Mouse (Mus musculus) stomach, postnatal 0 days (tissue): ENCODE measurements around the gene Fam78b. TPM values are rescaled to one million over a fixed set of nuclear protein-coding genes. Genes with fewer than 3 reads are reported as not detected.

Source experiments
- ATAC-seq: fragments of 200-750 bp; cut with Nextera tagmentation; 2 replicates; pipeline ENCODE4 v1.8.0; 2017; ENCODE audit not compliant: low FRiP score, low TSS enrichment
- DNase-seq: peaks from one replicate; pipeline ENCODE4 v3.0.0-alpha.2; 2016; ENCODE audit warnings: low spot score
- H3K27ac ChIP-seq: fragments of 300-500 bp; sonication (generic); replicated peaks from 2 replicates; pipeline ENCODE4 v1.5.1; 2014; ENCODE audit warnings: mild to moderate bottlenecking, control low read depth
- H3K27me3 ChIP-seq: fragments of 300-500 bp; sonication (generic); 2 replicates; pipeline ENCODE4 v1.6.1; 2014; ENCODE audit warnings: low read length; ENCODE audit not compliant: control insufficient read depth, insufficient read depth
- H3K36me3 ChIP-seq: fragments of 300-500 bp; sonication (generic); 2 replicates; pipeline ENCODE4 v1.6.1; 2014; ENCODE audit warnings: low read length, mixed read lengths; ENCODE audit not compliant: control insufficient read depth, insufficient read depth
- H3K4me1 ChIP-seq: fragments of 300-500 bp; sonication (generic); replicated peaks from 2 replicates; pipeline ENCODE4 v1.6.1; 2014; ENCODE audit warnings: antibody characterized with exemption; ENCODE audit not compliant: control insufficient read depth, insufficient read depth
- H3K4me2 ChIP-seq: fragments of 300-500 bp; sonication (generic); replicated peaks from 2 replicates; pipeline ENCODE4 v1.6.1; 2014; ENCODE audit warnings: low read depth, mild to moderate bottlenecking, control low read depth, moderate library complexity
- H3K4me3 ChIP-seq: fragments of 300-500 bp; sonication (generic); 2 replicates; pipeline ENCODE4 v1.5.1; 2014; ENCODE audit warnings: low read depth, low read length, control low read depth
- H3K9ac ChIP-seq: fragments of 300-500 bp; sonication (generic); 2 replicates; pipeline ENCODE4 v1.6.1; 2014; ENCODE audit warnings: mild to moderate bottlenecking, low read length, control low read depth, mixed read lengths
- H3K9me3 ChIP-seq: fragments of 300-500 bp; sonication (generic); 2 replicates; pipeline ENCODE4 v1.6.1; 2016; ENCODE audit warnings: low read length; ENCODE audit not compliant: control insufficient read depth
- CTCF ChIP-seq: IDR thresholded peaks from 2 replicates; pipeline ENCODE4 v1.5.1; 2016; ENCODE audit warnings: antibody characterized with exemption, low read depth, mild to moderate bottlenecking, moderate library complexity
- EP300 ChIP-seq: optimal IDR thresholded peaks from 2 replicates; pipeline ENCODE3; 2016; ENCODE audit warnings: antibody characterized with exemption
- WGBS: fragments of 180-500 bp; shearing (Covaris S2); extraction: QIAGEN DNeasy Blood & Tissue Kit; methylation state at CpG from one replicate; pipeline ENCODE4 v1.1.7; 2014; 5-methylcytosine and 5-hydroxymethylcytosine counted together
- polyA plus RNA-seq: library from polyadenylated mRNA; unstranded; fragments of >200 nt; fragmentation: Nextera tagmentation; extraction: Ambion mirVana; gene quantifications from 2 replicates; pipeline ENCODE4 v1.2.1, GENCODE M21; 2015

Fam78b gene
- polyA plus RNA-seq, 1 experiment from 2014 or later: 0.36 TPM

DNA sequence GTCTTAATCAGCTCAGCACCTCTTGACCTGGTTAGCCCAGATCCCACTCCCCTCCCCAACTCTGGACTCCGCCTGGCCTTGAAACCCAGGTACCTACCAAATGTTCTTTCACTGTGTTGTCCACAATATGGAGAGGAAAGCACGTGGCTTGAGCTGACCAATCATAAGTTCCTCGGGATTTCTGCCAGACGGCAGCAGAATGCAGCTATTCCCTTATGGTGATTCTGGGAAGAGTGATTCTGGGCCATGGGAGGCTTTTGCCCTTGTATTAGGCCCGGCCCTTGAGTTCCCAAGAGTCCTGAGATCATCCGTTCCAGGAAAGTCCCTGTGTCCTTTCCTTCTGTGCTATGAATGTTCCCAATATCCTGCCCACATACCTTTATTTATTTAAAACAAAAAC, 41.3 kb downstream of the Fam78b start:
- WGBS: 77% methylated on average over 6 of the region's 6 CpGs
- no peak overlapping the region for H3K27ac ChIP-seq
- ATAC-seq: no peak
- H3K9ac ChIP-seq: no peak overlapping the region
- H3K9me3 ChIP-seq: 0 out of 2 replicates have a peak, but pooled peaks cover 2% of the 10 kb centered on the region
- H3K27me3 ChIP-seq: no peaks in the 10 kb centered on the region
- no peak for DNase-seq
- H3K4me2 ChIP-seq: no peak overlapping the region
- no peaks in the 10 kb centered on the region for H3K4me1 ChIP-seq
- H3K36me3 ChIP-seq: no peaks in the 10 kb centered on the region
- no peak overlapping the region for H3K4me3 ChIP-seq
- TF ChIP-seq CTCF (no peak), EP300 (no peak)

DNA sequence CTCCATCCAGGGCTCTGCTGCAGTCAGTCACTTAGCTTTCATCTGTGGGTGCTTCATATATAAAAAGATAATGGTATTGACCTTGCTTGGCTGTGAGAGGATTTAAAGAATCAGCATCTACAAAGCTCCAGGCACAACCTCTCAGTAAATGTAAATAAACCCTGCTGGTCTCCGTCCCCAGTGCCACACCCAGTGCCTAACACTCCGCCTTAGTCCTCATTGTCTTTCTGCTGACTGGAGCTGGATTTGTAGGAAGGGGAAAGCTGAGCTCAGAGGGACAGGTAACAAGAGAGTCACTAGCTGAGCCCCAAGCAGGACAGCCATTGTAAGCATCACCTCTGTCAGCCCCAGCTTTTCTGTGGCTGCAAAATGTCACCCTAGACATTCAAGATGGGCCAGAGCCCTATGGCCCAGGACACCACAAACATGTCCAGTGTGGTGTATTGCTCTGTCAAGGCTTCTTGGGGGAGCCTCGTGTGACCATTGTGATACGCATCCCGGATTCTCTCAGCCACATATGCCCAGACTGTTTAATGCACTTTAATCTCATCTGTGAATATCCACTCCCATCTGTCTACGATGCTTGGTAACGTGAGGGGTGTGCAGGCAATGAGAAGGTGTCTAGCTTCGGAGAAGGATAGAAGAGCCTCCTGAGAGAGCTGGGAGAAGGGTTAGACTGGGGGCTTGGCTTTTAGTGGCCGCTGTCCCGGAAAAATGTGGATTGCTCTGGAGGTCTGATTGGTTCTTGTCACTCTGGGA, 45.1 kb downstream of the Fam78b start:
- Histone ChIP-seq H3K4me2 (no peak overlapping the region), H3K27me3 (no peaks in the 10 kb centered on the region), H3K36me3 (no peaks in the 10 kb centered on the region), H3K4me3 (no peak overlapping the region), H3K9me3 (0 out of 2 replicates have a peak, but pooled peaks cover 2% of the 10 kb centered on the region), H3K4me1 (no peaks in the 10 kb centered on the region), H3K9ac (no peak overlapping the region), H3K27ac (no peak overlapping the region)
- DNase-seq (no peak), ATAC-seq (no peak)
- WGBS: 62% methylated on average over 10 of the region's 10 CpGs
- TF ChIP-seq CTCF (no peak), EP300 (no peak)

DNA sequence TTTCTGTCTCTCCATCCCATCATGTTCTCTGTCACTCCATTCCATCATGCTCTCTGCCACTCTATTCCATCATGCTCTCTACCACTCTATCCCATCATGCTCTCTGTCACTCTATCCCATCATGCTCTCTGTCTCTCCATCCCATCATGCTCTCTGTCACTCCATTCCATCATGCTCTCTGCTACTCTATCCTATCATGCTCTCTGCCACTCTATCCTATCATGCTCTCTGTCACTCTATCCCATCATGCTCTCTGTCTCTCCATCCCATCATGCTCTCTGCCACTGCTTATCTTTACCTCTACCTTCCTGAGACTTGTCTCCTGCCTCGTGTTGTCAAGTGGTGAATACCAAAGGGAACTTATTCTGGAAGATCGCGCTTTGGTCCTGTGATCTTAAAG, 49.6 kb downstream of the Fam78b start:
- H3K9me3 ChIP-seq: no peaks in the 10 kb centered on the region
- ATAC-seq (no peak), DNase-seq (no peak)
- H3K9ac ChIP-seq: no peak overlapping the region
- H3K27me3 ChIP-seq: no peaks in the 10 kb centered on the region
- no peak for TF ChIP-seq CTCF
- TF ChIP-seq EP300: no peak
- H3K4me3 ChIP-seq: no peak overlapping the region
- no peak overlapping the region for H3K4me2 ChIP-seq
- H3K36me3 ChIP-seq: no peaks in the 10 kb centered on the region
- WGBS: 83% methylated on average over 3 of the region's 3 CpGs
- H3K27ac ChIP-seq: no peak overlapping the region
- H3K4me1 ChIP-seq: no peaks in the 10 kb centered on the region

DNA sequence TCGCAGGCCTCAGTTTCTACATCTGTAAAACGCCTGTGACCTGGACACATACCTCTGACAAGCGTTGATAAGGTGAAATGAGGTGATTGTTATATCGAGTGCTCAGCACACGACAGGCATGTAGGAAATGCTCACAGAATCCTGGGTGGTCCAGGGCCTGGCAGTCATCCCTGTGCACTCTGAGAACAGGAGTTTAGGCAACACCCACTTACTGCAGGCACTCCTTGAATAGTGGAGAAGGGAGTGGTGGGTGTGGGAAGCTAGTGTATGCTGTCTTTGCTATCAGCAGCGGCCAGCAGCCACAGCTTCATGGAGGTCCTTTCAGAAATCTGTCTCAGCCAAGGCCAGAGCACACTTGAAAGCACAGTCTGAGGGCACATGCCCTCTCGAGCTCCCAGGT, 52.8 kb downstream of the Fam78b start:
- no peak overlapping the region for H3K4me3 ChIP-seq
- ATAC-seq (no peak), DNase-seq (no peak)
- no peak overlapping the region for H3K9ac ChIP-seq
- no peaks in the 10 kb centered on the region for H3K9me3 ChIP-seq
- no peaks in the 10 kb centered on the region for H3K36me3 ChIP-seq
- H3K27me3 ChIP-seq: no peaks in the 10 kb centered on the region
- TF ChIP-seq CTCF: no peak
- no peak for TF ChIP-seq EP300
- WGBS: 54% methylated on average over 7 of the region's 7 CpGs
- H3K4me2 ChIP-seq: no peak overlapping the region
- H3K27ac ChIP-seq: no peak overlapping the region
- no peaks in the 10 kb centered on the region for H3K4me1 ChIP-seq

DNA sequence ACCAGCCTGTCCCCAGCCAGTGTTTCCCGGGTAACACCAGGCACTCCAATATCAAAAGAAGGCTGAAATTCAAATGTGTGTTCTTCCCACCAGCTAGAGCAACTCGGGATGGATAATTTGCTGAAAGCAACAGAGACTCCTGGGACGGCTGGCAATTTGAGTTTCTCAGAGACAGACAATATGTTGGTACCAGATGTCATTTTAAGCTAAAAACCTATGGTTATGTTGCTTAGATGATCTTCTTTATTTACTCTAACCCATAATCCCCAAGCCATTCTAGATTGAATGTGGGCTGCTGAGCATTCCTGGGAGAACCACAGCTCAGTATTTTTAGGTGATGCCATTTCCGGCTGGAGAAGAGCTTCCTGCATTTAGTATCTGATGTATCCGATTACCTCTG, 56.3 kb downstream of the Fam78b start:
- Histone ChIP-seq H3K9ac (no peak overlapping the region), H3K4me2 (no peak overlapping the region), H3K27ac (no peak overlapping the region), H3K27me3 (no peaks in the 10 kb centered on the region), H3K4me3 (no peak overlapping the region), H3K36me3 (no peaks in the 10 kb centered on the region), H3K9me3 (no peaks in the 10 kb centered on the region), H3K4me1 (no peaks in the 10 kb centered on the region)
- ATAC-seq (no peak), DNase-seq (no peak)
- TF ChIP-seq CTCF (no peak), EP300 (no peak)
- 47% methylated on average over 5 of the region's 5 CpGs for WGBS

DNA sequence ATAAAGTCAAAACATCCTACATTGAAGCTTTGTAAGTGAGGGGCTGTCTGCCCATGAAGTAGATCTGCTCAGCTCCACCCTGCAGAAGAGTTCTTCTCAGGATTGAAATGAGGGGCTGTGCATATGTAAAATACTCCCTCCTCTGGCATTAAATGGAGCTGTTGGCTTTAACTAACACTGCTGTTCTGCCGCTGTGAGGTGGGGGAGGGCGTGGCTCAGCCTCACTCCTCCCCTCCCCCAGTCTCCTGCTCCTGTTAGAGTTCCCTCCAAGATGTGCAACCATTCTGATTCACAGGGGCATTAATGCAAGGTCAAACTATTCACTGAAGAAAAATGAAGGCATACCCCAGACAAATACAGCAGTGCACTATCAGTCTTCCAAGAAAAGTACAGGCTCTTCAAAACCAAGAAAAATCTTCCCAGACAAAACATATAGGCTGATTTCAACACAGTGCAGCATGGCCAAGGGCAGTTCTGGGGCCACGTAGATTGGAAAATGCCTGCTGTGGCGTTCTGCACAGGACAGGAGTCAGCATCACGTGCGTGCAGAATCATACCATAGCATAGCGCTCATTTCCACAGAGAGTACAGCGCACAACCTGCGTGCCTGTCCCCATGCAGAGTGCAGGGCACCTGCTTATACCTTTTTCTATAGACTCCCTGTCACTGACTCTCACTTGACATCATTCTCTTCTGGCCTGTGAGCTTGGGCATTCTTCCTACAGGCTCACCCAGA, 58.5 kb downstream of the Fam78b start:
- Histone ChIP-seq H3K9ac (no peak overlapping the region), H3K27me3 (no peaks in the 10 kb centered on the region), H3K27ac (no peak overlapping the region), H3K4me1 (no peaks in the 10 kb centered on the region), H3K4me2 (no peak overlapping the region), H3K9me3 (no peaks in the 10 kb centered on the region), H3K36me3 (no peaks in the 10 kb centered on the region), H3K4me3 (no peak overlapping the region)
- WGBS: 59% methylated on average over 9 of the region's 9 CpGs
- ATAC-seq: no peak
- no peak for DNase-seq
- TF ChIP-seq CTCF (no peak), EP300 (no peak)
